Mouse (Mus musculus) G1E (cell line): ENCODE data around the gene Scn1b.

Source experiments
- CTCF ChIP-seq: IDR thresholded peaks from 2 replicates; pipeline ENCODE4 v1.5.1; 2012; ENCODE audit warnings: low read depth, low read length, inconsistent platforms, mixed read lengths
- GATA1 ChIP-seq: IDR thresholded peaks from 2 replicates; pipeline ENCODE4 v1.6.1; 2012; ENCODE audit warnings: borderline replicate concordance, low read length, inconsistent platforms, mixed read lengths
- GATA2 ChIP-seq: IDR thresholded peaks from 2 replicates; pipeline ENCODE4 v1.6.1; 2012; ENCODE audit warnings: low read depth, low read length, inconsistent platforms, borderline replicate concordance

- TF ChIP-seq CTCF (no peak), GATA2 (no peak), GATA1 (no peak)
Observed at GRCm38 (mm10) chr7:31128157-31128705, 1.4 kb upstream of the Scn1b start.
